Mouse (Mus musculus): ENCODE data around the gene Cav1.

- TF ChIP-seq CTCF (IDR thresholded peaks at IDR 0.05; ENCODE audit: control insufficient read depth, insufficient read depth, insufficient replicate concordance, low read depth, low read length): no peak
- no peak for TF ChIP-seq POLR2A (IDR thresholded peaks at IDR 0.05; ENCODE audit: control insufficient read depth, low read depth, low read length)
Observed at GRCm38 (mm10) chr6:17314241-17314640, 8.1 kb downstream of the Cav1 start.

Measured in testis, adult 2 months (tissue).